Mouse (Mus musculus) v-Abl transformed pro-B cells (cell line): Measurements from ENCODE around the gene Zdhhc5.

ENCODE experiments used
- in situ Hi-C, 2 experiments: fragments of 400-800 bp; cut with MboI; formaldehyde crosslinking; loops; one replicate each; pipeline ENCODE4 v1.15.1; 2025; ENCODE audit not compliant: unreplicated experiment in 2 of 2

Gene Zdhhc5

DNA sequence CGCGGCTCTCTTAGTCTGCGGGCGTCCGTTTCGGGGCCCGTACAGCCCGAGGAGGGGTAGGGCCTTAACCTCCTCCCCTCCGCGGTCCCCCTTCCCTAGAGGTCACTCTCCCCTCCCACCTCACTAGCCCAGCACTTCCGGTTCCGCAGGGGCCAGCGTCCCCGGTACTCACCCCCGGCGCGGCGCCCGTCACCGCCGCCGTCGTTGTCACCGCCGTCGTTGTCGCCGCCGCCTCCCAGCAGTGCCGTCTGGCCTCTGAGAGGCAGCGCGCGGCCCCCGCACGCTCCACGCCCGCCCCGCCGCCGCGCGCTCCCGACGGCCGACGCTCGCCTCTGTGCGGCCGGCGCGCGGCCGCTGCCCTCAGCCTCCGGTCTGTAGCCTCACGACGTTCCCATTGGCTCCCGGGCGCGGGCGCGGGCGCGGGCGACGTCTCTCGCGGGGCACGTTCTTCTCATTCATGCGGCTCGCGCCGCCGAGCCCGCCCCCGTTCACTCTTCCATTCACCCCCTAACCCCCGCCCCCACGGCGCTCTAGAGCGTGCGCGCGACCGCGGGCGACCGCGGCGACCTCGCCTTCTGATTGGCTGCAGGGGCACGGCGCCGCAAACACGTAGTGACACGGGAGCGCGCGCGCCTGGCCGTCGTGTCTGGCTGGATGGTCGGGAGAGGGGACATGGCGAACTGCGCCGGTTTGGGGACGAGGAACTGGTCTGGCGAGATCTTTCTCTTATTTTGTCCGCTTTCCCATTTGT is at the start of gene Zdhhc5:
Zdhhc5 (minus strand) TSS at position 370 of the 751 bp plus-strand sequence.
- in situ Hi-C loops = loop anchor here (5.0 to 25.0 kb wide), 2 partner anchors 38 to 322 kb away; partner anchors contain the start of genes Gm28635 (in 1 of the 2), Med19 (in 1 of the 2), P2rx3 (in 1 of the 2) and Ssrp1 (in 1 of the 2)

DNA sequence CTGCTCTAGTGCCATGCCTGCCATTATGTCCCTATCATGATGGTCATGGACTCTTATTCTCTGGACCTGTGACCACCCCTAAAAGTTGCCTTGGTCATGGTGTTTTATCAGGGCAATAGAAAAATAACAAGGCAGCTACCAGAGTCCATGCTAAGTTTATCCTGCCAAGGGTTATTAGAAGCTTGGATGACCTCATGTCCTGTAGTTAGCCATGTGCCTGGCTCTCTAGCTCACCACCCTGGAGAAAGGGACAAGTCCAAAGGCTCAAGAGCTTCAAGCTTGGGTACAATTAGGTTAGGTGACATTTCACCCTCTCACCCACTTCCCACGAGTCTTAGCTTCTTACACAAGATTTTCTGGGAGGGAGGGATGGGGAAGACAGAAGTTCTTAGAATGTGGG is 47.8 kb upstream of the Zdhhc5 start:
- in situ Hi-C loops = loop anchor here (25.0 kb wide), 2 partner anchors 301 to 799 kb away; no protein-coding TSS in a partner anchor

DNA sequence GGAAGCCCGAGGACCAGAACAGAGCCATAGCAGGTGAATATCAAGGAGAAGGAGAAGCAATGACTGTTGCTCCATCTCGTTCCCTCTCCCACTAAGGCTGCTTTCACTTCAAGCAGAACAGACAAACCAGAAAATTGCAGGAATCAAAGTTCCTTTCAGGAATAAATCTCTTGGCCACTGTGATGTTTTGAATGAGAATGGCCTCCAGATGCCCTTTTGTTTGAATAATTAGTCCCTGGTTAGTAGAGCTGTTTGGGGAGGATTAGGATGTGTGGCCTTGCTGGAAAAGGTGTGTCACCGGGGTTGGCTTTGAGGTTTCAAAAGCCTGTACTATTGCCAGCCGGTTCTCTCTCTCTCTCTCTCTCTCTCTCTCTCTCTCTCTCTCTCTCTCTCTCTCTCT is 47.3 kb upstream of the Zdhhc5 start:
- in situ Hi-C loops = loop anchor here (25.0 kb wide), 2 partner anchors 300 to 800 kb away; no protein-coding TSS in a partner anchor

DNA sequence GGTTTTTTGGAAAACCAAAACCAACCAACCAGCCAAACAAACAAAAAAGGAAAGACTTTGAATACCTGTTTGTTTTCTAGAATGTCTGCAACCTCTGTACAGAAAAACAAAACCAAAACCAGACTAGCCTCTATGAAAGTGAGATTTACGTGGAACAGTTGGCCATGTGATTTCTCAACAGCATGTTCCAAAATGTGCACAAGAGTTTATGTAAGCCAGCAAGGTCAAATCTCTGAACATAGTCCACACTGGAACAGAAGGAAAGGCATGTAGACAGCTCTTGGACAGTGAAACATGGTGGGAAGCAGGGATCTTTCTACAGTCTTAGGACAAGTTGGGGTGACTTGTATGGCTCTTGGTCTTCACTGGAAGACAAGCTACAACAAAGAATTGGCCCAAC is 46.9 kb upstream of the Zdhhc5 start:
- in situ Hi-C loops = loop anchor here (25.0 kb wide), 2 partner anchors 300 to 800 kb away; no protein-coding TSS in a partner anchor

DNA sequence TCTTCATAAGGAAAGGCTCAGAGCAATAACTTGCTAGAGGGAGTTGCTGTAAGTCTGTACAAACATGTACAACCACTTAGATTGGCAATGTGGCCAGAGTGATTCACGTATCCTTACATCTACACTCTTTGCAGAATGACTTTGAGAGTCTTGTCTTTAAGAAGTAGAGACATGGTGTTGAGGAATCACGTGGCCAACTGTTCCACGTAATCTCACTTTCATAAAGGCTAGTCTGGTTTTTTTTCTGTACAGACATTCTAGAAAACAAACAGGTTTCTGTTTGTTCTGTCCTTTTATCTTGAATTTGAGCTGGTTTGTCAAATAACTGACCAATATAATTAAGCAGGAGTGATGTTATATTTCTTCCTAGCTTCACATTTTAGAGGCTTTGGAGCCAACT is 46.3 kb upstream of the Zdhhc5 start:
- in situ Hi-C loops = loop anchor here (25.0 kb wide), 2 partner anchors 299 to 801 kb away; no protein-coding TSS in a partner anchor

DNA sequence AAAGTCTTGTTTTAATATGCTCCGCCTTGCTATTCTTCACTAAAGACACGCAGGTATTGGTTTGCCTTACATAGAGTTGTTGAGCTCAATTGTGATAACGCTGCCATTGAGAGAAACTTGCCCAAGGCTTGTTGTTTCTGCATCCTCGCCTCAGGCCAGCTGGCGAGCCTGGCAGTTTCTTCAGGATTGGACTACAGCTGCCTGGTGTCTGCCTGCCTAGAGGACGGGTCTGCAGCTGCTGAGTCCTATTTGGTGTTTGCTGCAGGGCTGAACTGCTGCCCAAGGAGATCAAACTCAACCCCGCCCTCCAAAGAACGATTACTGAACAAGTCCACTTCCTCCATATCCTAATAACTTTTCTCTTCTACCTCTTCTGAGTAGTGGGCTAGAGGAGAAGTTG is 45.8 kb upstream of the Zdhhc5 start:
- in situ Hi-C loops = loop anchor here (25.0 kb wide), 2 partner anchors 298 to 802 kb away; no protein-coding TSS in a partner anchor

DNA sequence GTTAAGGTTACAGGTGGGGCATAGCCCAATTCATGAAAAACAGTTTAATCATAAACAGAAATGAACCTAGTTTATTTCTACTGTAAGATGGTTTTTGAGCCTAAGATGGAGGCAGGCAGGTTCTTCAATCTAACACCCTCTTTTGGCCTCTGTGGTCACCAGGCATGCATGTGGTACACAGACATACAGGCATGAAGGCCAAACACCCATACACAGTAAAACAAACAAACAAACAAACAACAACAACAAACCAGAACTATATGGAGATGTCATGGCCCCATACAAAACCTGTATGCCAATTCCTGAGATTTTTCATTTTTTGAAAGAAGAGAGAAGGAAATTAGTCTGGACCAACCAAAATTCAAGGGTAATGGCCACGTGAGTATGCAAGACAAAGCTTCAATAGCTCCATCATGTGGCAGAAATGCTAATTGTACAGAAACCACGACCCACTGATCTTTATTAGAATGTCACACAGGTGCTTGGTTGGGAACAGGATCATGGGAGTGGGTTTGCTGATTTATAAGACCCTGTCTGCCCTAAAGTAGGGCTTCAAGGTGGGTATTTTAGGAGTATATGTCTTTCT is 43.7 kb upstream of the Zdhhc5 start:
- in situ Hi-C loops = loop anchor here (10.0 to 25.0 kb wide), 3 partner anchors 144 to 804 kb away; no protein-coding TSS in a partner anchor

DNA sequence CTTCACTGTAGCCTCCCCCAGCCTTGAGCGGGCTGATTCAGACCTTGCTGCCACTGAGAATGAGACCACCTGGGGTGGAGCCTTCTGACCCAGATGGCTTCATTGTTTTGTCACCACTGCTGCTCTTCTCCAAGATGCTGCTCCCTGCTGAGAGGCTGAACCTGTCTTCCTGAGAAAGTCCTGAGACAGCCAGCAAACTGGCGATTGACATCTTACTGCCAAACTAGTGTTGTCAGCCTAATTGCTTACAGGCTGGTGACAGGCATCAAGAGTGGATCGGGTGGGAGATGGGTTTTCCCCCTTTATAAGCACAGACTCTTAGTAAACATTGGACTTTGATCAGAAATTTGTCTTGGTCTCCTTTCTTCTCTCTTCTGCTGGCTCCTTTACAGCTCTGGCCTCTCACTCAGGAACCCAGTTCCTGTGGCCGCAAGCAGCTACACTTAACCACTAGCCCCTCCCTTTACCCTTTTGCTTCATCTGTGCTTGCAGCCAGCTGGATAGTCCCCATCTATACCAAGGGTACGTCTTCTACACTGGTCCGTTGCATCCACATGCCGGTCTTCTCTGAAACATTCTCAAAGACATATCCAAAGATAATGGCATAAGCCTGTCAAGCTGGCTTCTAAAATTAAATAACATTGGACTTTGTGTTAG is 42.2 kb upstream of the Zdhhc5 start:
- in situ Hi-C loops = loop anchor here (10.0 to 25.0 kb wide), 3 partner anchors 142 to 805 kb away; no protein-coding TSS in a partner anchor

DNA sequence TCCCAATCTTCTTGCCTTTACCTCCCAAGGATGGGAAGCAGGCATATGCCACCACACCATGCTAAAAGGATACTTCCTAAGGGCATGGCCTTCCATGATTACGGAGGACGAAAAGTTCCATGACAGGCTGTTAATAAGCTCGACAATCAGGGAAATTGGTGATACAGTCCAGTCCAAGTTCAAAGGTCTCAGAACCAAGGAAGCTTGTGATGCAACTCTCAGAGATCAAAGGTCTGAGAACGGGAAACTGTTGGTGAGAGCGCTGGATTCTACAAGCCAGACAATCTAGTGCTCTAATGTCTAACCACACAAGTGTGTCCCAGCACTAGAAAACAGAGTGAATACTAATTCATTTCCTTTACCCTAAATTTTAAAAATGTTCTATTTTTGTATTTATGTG is 41.3 kb upstream of the Zdhhc5 start:
- in situ Hi-C loops = loop anchor here (10.0 to 25.0 kb wide), 3 partner anchors 141 to 806 kb away; no protein-coding TSS in a partner anchor

DNA sequence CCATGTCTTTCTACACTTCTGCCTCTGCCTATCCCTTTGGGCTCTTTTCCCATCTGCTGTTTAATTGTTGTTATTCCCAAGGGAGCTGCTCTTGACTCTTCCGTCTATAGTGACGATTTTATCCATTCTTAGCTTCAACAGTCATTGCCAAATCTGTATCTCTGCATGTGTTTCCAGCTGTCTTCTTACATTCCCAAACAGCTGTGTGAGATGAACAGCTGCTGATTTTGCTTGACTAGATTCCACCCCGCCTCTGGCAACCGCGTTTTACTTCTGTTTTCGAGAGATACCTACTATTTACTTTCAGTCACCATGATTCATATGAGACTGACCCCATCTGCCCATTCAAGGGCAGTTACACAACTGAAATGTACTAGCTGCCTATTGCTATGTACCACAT is 35.1 kb upstream of the Zdhhc5 start:
- in situ Hi-C loops = loop anchor here (10.0 to 25.0 kb wide), 3 partner anchors 135 to 812 kb away; no protein-coding TSS in a partner anchor

DNA sequence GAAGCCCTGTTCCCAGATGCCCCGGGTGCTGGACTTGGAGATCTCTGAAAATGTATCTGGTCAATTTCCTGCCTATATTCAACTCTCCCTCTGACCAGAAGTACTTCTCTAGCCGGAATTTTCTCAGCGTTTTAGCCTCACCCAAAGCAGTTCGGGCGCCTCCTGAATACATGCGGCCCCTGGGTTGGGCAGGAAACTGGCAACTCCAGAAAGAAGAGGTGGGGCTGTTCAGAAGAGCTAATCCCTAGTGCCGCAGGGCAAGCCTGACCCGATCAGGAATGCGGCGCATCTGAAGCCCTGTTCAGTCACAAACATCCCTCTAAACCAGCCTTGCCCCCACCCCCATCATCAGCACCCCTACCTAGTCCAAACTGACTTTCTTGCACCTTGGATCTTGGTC is 29.1 kb upstream of the Zdhhc5 start:
- in situ Hi-C loops = no loop called here

DNA sequence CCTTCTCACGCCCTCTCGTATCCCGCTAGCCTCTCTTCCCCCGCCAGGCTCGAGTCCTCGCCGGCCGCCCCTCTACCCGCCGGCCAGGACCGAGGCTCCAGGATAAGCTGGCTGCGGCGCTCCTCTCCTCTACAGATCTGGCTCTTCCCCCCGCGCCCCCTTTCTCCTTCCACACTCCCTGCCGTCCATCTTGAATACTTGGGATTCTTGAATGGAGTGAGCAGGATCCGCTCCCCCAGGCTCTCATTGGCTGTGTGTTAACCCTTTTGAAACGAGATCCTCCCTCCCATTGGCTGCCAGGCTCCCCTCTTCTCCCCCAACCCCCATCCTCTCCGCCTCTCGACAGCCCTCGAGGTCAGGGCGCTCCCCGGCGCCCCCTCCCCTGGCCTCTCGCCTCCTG is 28.6 kb upstream of the Zdhhc5 start, which contains the start of gene Gm19426:
Gm19426 (minus strand) TSS at position 95 of the 400 bp plus-strand sequence.
- in situ Hi-C loops = no loop called here

DNA sequence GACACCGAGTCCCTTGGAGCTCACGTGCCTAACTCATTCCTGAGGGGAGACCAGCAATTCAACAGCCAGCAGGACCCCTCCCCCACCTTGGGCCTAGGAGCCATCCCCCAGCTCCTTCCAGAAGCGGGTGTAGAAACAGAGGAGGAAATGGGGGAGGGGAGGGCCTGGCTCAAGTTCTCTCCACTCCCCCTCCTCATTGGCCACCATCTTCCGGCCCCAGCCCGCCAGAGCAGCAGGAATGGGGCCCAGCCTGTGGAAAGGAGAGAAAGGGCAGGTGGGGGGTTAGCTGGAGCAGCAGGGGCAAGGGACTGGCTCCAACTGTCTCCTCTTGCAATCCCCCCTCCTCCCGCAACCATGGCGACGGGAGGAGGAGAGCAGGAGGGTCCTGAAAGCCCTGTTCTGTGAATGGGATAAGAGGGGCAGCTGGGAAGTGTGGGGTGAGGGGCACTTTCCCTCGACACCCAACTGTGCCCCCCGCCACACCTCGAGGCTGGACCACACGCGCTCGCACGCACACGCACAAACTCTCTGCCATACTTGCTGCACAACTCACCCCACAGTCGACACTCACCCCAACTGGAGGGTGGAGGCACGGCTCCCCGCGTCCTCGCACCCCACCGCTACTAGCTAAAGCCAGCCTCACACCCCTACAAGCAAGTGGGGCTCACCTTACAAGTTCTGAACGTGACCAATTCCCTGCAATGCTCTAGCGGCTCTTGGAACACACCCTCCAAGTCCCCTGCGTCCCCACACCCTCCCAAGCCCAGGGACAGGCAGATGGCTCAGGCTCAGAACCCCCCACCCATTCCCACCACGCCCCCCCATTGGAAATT is 27.7 kb upstream of the Zdhhc5 start:
- in situ Hi-C loops = no loop called here

DNA sequence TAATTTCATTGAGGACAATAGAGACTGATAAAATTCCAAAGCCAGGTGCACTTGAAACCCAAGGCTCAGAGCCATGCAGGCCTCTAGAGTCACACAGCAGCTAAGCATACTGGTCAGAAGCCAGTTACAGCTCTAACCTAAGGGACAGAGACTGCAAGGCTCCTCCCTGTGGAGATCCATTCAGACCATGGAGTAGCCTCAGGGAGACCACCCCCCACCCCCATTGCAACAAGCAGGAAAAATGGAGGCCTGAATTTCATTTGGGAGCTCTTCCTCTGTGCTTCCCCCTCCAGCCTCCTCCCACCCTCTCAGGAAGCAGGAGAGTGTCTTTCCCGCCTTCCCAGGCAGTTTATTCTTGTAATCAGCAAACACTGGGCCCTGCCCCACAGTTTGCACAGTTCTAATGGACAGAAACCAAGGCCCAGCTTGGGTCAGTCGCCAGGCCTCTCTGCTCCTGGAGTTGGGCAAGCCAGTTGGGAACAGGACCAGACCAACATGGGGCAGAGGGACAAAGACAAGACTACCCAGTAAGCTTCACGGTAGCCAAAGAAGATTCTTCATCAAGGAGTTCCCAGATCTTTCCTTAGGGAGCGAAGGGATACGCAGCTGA is 27.0 kb upstream of the Zdhhc5 start:
- in situ Hi-C loops = no loop called here

DNA sequence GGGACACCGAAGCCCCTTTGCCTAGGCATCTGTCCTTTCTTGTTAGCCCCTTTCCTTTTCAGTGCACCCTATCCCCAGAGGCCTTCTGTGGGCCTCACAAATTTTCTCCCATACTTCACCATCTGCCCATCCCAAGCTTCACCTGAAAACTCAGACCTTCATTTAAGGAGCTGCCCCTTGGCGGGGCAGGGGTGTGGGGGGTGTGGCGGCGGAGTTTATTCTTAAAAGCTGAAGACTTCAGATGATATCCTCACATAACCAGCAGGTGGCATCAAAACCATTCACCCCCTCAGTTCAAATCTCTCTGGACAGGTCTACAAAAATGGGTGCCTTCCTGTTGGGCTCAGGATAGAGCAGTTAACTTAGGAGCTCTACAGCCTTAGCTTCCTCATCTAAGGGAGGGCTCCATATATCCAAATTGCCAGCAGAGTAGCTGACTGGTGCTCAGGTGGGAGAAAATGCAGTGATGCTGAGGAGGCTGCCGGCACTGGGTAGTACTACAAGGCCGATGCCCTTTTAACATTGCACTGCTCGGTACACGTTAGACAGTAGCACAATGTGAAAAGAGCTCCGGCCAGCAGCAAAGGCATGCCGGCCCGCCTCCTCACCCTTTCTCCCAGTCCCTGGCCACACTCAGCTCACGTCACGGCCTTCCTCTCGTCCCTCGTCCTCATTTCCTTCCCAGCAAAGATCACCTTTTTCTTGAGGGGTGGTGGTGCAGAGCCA is 25.8 kb upstream of the Zdhhc5 start:
- in situ Hi-C loops = no loop called here

DNA sequence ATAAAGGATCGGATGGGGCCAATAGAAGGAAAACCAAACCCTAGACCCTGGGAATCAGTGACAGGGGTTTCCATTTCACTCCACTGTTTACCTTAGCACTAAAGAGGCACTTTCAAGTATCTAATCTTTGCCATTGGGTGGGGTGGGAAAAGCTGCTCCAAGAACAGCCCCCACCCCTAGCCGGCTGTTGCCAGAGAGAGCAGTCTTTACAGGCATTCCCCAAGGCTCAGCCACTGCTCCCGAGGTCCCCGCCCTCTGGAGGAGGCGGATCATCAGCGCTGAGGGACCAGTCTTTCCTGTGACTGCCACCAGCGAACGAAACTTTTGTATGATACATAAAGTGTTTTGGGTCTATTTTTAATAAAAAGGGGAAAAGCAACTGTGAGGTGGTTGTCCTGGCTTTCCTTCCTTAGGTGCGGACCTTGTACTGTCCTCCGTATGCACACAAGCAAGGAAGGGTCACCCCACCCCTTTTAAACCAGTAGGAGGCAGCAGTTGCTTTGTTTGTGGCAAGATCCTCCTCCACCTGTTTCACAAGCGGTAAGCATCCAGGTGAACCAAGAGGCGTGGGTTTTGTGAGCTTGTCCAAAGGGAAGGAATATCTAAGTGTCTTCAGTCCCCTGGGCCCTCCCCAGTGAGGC is 23.4 kb upstream of the Zdhhc5 start:
- in situ Hi-C loops = no loop called here

DNA sequence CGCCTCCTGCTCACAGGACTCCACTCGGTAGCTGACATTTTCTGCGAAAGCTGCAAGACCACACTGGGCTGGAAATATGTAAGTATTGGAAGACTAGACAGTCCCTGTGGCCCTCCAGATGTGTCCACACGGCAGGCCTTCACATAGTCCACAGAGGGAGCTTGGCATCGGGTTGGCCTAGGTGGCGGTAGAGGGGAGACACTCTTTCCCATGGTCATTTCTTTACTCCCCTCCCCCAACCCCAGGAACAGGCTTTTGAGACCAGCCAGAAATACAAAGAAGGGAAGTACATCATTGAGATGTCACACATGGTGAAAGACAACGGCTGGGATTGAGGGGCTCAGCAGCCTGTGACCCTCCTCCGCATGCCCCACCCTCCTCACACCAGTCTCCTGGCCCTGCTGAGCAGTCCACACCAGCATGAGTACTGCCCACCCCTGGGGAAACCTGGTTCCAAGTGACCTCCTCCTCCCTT is 22.5 kb upstream of the Zdhhc5 start:
- in situ Hi-C loops = no loop called here
